Mouse (Mus musculus): ENCODE results near the gene Pla2g5. TPM values are rescaled to one million over a fixed set of nuclear protein-coding genes. Genes with fewer than 3 reads are reported as not detected.

Gene Pla2g5
- polyA plus RNA-seq, 1 experiment = 1.5 TPM

GRCm38 (mm10) chr4:138873864-138874263, 10.6 kb upstream of the Pla2g5 start, which contains the start of gene Gm13030:
Gene Gm13030 (minus strand): TSS chr4:138873964.
- Histone ChIP-seq H3K4me3 (ENCODE audit: insufficient read depth, low read depth, low read length) (no peak within 1 kb of the TSS), H3K27ac (replicated peaks; ENCODE audit: low read depth, low read length) (no peak within 1 kb of the TSS), H3K4me1 (ENCODE audit: control insufficient read depth, insufficient read depth, insufficient read length, low read length) (peaks cover 3% of the 10 kb centered on the region; the same call in 1 of the 2 replicates)

DNA sequence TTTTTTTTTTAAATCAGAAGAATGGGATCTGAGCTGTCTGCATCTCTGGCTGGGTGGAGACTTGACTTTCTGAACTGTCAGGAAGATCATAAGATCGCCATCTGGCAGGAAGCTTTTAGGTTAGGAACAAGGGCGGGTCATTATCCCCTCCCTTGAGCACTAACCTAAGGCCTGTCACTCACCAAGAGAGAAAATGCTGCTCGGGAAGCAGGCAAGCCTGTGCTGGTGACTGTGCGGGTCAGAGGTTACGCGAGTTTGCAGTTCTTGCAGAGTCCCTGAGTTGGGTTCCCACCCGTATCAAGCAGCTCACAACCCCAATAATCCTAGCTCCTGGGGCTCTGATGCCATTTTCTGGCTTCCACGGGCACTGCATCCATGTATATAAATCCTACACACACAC, 5.4 kb upstream of the Pla2g5 start:
- H3K4me3 ChIP-seq (ENCODE audit: insufficient read depth, low read depth, low read length) = no peak overlapping the region
- no peaks in the 10 kb centered on the region for H3K4me1 ChIP-seq (ENCODE audit: control insufficient read depth, insufficient read depth, insufficient read length, low read length)
- H3K27ac ChIP-seq (replicated peaks; ENCODE audit: low read depth, low read length) = no peak overlapping the region

- Histone ChIP-seq H3K4me1 (ENCODE audit: control insufficient read depth, insufficient read depth, insufficient read length, low read length) (no peaks in the 10 kb centered on the region), H3K27ac (replicated peaks; ENCODE audit: low read depth, low read length) (no peak overlapping the region), H3K4me3 (ENCODE audit: insufficient read depth, low read depth, low read length) (no peak overlapping the region)
Measured at GRCm38 (mm10) chr4:138866413-138866812, 3.1 kb upstream of the Pla2g5 start.

DNA sequence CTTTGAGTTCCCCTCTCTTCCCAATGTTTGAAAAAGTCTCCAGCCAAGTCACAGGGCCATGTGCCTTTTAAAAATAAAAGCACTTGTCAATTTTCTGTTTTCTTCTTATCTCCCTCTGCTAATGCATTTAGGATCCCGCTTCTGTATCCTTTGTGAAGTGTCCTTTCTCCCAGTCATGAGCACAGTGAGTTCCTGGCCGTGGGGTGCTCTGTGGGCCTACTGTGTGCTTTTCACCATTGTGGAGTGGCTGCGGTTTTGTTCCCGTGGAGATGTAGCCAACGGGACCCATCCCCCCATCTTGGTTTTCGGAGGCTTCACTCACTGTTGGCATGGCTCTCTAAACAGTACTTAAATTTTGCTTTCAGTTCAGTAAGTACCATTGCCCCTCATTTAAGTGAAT, 2.7 kb upstream of the Pla2g5 start:
- H3K4me1 ChIP-seq (ENCODE audit: control insufficient read depth, insufficient read depth, insufficient read length, low read length) = no peaks in the 10 kb centered on the region
- no peak overlapping the region for H3K27ac ChIP-seq (replicated peaks; ENCODE audit: low read depth, low read length)

GRCm38 (mm10) chr4:138865092-138865491, 1.8 kb upstream of the Pla2g5 start:
- no peaks in the 10 kb centered on the region for H3K4me1 ChIP-seq (ENCODE audit: control insufficient read depth, insufficient read depth, insufficient read length, low read length)
- no peak overlapping the region for H3K27ac ChIP-seq (replicated peaks; ENCODE audit: low read depth, low read length)
- no peak overlapping the region for H3K4me3 ChIP-seq (ENCODE audit: insufficient read depth, low read depth, low read length)

More for the DNA sequence above, 2.7 kb upstream of the Pla2g5 start:
- no peak overlapping the region for H3K4me3 ChIP-seq (ENCODE audit: insufficient read depth, low read depth, low read length)

GRCm38 (mm10) chr4:138859728-138860127, 3.6 kb downstream of the Pla2g5 start:
- H3K27ac ChIP-seq (replicated peaks; ENCODE audit: low read depth, low read length) = no peak overlapping the region

DNA sequence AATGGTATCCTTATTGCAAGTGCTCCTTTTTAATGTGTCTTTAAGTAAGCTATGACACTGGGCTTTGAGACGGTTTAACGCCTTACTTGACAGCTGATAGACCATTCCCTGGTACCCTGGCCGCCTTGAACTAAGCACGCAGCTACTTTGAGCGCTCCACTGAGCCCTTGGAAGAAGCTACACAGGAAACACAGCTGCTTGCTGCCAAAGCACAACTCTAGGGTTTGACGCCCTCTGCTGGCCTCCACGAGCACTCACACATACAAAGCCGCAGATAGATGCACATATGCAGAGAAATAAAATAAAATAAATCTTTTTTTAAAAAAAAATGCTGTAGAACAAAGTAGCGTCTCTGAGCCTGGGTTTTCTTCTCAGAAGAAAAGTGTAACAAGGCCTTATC, 4.0 kb downstream of the Pla2g5 start:
- Histone ChIP-seq H3K4me3 (ENCODE audit: insufficient read depth, low read depth, low read length) (no peak overlapping the region), H3K4me1 (ENCODE audit: control insufficient read depth, insufficient read depth, insufficient read length, low read length) (no peaks in the 10 kb centered on the region), H3K27ac (replicated peaks; ENCODE audit: low read depth, low read length) (no peak overlapping the region)

More at GRCm38 (mm10) chr4:138859728-138860127, 3.6 kb downstream of the Pla2g5 start:
- Histone ChIP-seq H3K4me1 (ENCODE audit: control insufficient read depth, insufficient read depth, insufficient read length, low read length) (no peaks in the 10 kb centered on the region), H3K4me3 (ENCODE audit: insufficient read depth, low read depth, low read length) (no peak overlapping the region)

DNA sequence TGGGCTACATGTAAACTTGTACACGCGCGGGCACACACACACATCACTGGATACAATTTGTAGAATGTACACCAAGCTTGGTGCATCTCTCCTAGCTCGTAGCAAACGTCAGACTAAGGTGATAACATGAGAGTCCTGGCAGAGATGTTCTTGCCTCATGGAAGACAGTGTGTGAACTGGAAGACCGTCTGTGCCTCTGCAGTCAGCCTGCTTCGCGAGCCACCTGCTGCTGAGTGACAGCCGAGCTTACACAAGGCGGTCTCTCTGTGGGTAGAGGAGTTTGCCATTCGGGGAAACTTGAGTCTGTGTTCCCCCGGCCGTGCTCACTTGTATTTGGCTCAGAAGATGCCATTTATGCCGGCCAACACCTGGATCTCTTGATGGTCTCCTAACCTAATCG, 4.8 kb downstream of the Pla2g5 start:
- Histone ChIP-seq H3K4me1 (ENCODE audit: control insufficient read depth, insufficient read depth, insufficient read length, low read length) (no peaks in the 10 kb centered on the region), H3K4me3 (ENCODE audit: insufficient read depth, low read depth, low read length) (no peak overlapping the region)

GRCm38 (mm10) chr4:138857576-138857975, 5.7 kb downstream of the Pla2g5 start:
- no peak overlapping the region for H3K27ac ChIP-seq (replicated peaks; ENCODE audit: low read depth, low read length)
- no peaks in the 10 kb centered on the region for H3K4me1 ChIP-seq (ENCODE audit: control insufficient read depth, insufficient read depth, insufficient read length, low read length)
- H3K4me3 ChIP-seq (ENCODE audit: insufficient read depth, low read depth, low read length) = no peak overlapping the region

More for the DNA sequence above, 4.8 kb downstream of the Pla2g5 start:
- H3K27ac ChIP-seq (replicated peaks; ENCODE audit: low read depth, low read length) = no peak overlapping the region

- no peaks in the 10 kb centered on the region for H3K4me1 ChIP-seq (ENCODE audit: control insufficient read depth, insufficient read depth, insufficient read length, low read length)
- no peak overlapping the region for H3K4me3 ChIP-seq (ENCODE audit: insufficient read depth, low read depth, low read length)
- no peak overlapping the region for H3K27ac ChIP-seq (replicated peaks; ENCODE audit: low read depth, low read length)
Measured at GRCm38 (mm10) chr4:138856491-138856890, 6.8 kb downstream of the Pla2g5 start.

GRCm38 (mm10) chr4:138855092-138855632, 8.1 kb downstream of the Pla2g5 start:
- H3K4me1 ChIP-seq (ENCODE audit: control insufficient read depth, insufficient read depth, insufficient read length, low read length) = no peaks in the 10 kb centered on the region
- no peak overlapping the region for H3K27ac ChIP-seq (replicated peaks; ENCODE audit: low read depth, low read length)
- H3K4me3 ChIP-seq (ENCODE audit: insufficient read depth, low read depth, low read length) = no peak overlapping the region

GRCm38 (mm10) chr4:138852961-138853360, 10.3 kb downstream of the Pla2g5 start:
- H3K4me3 ChIP-seq (ENCODE audit: insufficient read depth, low read depth, low read length) = no peak overlapping the region

GRCm38 (mm10) chr4:138851463-138851862, 11.8 kb downstream of the Pla2g5 start:
- Histone ChIP-seq H3K4me3 (ENCODE audit: insufficient read depth, low read depth, low read length) (no peak overlapping the region), H3K4me1 (ENCODE audit: control insufficient read depth, insufficient read depth, insufficient read length, low read length) (no peaks in the 10 kb centered on the region), H3K27ac (replicated peaks; ENCODE audit: low read depth, low read length) (no peak overlapping the region)

More at GRCm38 (mm10) chr4:138852961-138853360, 10.3 kb downstream of the Pla2g5 start:
- no peak overlapping the region for H3K27ac ChIP-seq (replicated peaks; ENCODE audit: low read depth, low read length)
- H3K4me1 ChIP-seq (ENCODE audit: control insufficient read depth, insufficient read depth, insufficient read length, low read length) = no peaks in the 10 kb centered on the region

DNA sequence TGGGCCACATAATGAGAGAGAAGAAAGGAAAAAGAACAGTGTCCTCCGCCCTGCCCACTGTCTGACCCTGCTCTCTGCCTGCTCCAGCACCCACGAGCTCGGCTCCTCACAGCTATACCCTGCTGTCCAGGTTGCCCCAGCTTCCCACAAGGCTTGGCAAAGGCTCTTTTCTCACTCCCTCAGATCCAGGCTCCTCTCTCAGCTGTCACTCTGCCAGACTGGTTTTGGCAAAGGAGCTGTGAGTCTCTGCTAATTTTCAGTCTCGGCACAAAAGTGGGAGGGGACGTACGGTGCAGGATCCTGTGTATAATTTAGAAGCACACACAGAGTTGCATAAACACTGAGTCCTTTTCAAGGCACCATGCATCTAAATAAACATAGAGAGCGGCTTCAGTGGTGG, 21.9 kb downstream of the Pla2g5 start:
- no peaks in the 10 kb centered on the region for H3K4me1 ChIP-seq (ENCODE audit: control insufficient read depth, insufficient read depth, insufficient read length, low read length)
- H3K4me3 ChIP-seq (ENCODE audit: insufficient read depth, low read depth, low read length) = no peak overlapping the region
- no peak overlapping the region for H3K27ac ChIP-seq (replicated peaks; ENCODE audit: low read depth, low read length)

DNA sequence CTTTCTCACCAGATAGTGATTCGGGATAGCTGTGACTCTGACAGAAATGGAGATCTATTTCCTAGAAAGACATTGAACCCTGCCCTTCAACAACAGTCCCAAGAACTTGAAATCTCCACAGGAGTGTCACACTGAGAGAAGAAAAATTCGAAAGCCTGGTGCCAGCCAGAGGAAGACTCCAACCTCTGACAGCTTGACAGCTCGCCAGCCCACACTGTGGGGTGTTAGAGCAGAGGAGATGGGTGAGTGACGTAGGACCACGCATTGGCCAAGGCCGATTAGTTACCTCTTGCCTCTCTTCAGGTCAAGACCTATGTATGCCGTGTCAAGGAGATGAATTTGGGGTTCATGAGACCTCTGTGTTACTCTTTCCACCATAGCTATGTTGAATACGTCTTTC, 22.6 kb downstream of the Pla2g5 start:
- H3K4me1 ChIP-seq (ENCODE audit: control insufficient read depth, insufficient read depth, insufficient read length, low read length) = no peaks in the 10 kb centered on the region
- no peak overlapping the region for H3K27ac ChIP-seq (replicated peaks; ENCODE audit: low read depth, low read length)
- H3K4me3 ChIP-seq (ENCODE audit: insufficient read depth, low read depth, low read length) = no peak overlapping the region

GRCm38 (mm10) chr4:138839806-138840205, 23.5 kb downstream of the Pla2g5 start:
- Histone ChIP-seq H3K27ac (replicated peaks; ENCODE audit: low read depth, low read length) (no peak overlapping the region), H3K4me3 (ENCODE audit: insufficient read depth, low read depth, low read length) (no peak overlapping the region)

More at GRCm38 (mm10) chr4:138839806-138840205, 23.5 kb downstream of the Pla2g5 start:
- no peaks in the 10 kb centered on the region for H3K4me1 ChIP-seq (ENCODE audit: control insufficient read depth, insufficient read depth, insufficient read length, low read length)
